Mouse (Mus musculus) embryonic fibroblast, embryonic 13.5 days (primary cell): ENCODE results near the gene Olfr813. TPM values are rescaled to one million over a fixed set of nuclear protein-coding genes. Genes with fewer than 3 reads are reported as not detected.
"Not testable (repeated sequence)": the region's sequence is repeated elsewhere in the genome, so short reads cannot be mapped to it uniquely, and the experiment has no call there.

Experiments
- H3K27ac ChIP-seq: 2 replicates; pipeline ENCODE4 v1.5.1; 2012; ENCODE audit warnings: low read length, control low read depth, inconsistent platforms; ENCODE audit not compliant: insufficient read depth
- H3K4me1 ChIP-seq: 2 replicates; pipeline ENCODE4 v1.6.1; 2011; ENCODE audit warnings: low read length; ENCODE audit not compliant: control insufficient read depth, insufficient read depth
- H3K4me3 ChIP-seq: 2 replicates; pipeline ENCODE4 v1.5.1; 2011; ENCODE audit warnings: mild to moderate bottlenecking, control low read depth, low read length; ENCODE audit not compliant: insufficient read depth
- CTCF ChIP-seq: IDR thresholded peaks from 2 replicates; pipeline ENCODE4 v1.5.1; 2011; ENCODE audit warnings: mild to moderate bottlenecking, control low read depth, low read length, moderate library complexity, borderline replicate concordance; ENCODE audit not compliant: insufficient read depth
- POLR2A ChIP-seq: IDR thresholded peaks from 2 replicates; pipeline ENCODE4 v1.6.1; 2011; ENCODE audit warnings: low read depth, mild to moderate bottlenecking, control low read depth, low read length, moderate library complexity
- polyA plus RNA-seq: library from polyadenylated mRNA; stranded (reverse); fragments of >200 nt; gene quantifications from 2 replicates; pipeline ENCODE4 v1.2.4, GENCODE M21; 2011; ENCODE audit warnings: low read depth; ENCODE audit not compliant: missing spikeins, insufficient read length

The Olfr813 gene
- polyA plus RNA-seq: not detected in 2 replicates

DNA sequence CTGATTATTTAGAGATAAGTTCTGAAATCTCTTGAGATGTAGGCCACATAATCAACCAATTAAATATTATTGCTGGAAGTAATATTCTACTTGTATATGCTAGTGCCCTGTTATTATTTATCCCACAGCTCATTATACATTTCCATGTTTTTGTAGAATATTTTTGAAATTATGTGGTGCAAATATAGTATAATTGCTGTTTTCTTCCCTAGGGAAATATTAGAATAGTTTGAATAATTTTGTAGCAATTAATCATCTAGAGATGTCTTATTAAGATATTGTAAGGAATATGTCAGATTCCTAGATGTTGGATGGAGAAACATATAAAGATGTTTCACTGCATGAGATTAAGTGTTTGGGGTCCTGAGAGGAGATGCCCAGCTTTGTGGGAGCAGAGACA is at the start of gene Olfr813:
TSS of gene Olfr813 (plus strand) at position 301 of the 400 bp plus-strand sequence.
- no peak within 1 kb of the TSS for H3K4me3 ChIP-seq
- H3K4me1 ChIP-seq: no peaks in the 10 kb centered on the region
- H3K27ac ChIP-seq: no peak within 1 kb of the TSS
- TF ChIP-seq CTCF (no peak), POLR2A (no peak)

DNA sequence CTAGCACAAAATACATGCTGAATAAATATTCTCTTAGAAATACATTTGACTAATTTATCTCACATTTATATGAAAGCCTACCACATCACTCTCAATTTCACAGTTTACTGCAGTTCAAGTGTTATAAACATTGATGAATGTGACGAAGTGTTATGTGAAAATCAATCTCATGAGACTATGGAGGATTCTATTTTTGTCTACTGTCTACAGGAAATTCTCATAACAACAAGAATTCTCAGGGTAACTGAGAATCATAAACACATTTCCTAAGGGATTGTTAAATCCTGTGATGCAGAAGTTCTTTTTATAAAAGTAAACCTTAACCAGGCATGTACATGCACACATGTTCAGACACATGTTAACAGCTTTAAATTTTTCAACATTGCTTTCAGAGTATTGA is 9.2 kb upstream of the Olfr813 start, which contains the start of gene Olfr812:
TSS of gene Olfr812 (minus strand) at position 101 of the 400 bp plus-strand sequence.
- no peak for TF ChIP-seq POLR2A
- TF ChIP-seq CTCF: no peak
- H3K4me3 ChIP-seq: no peak within 1 kb of the TSS
- no peak within 1 kb of the TSS for H3K27ac ChIP-seq
- H3K4me1 ChIP-seq: no peaks in the 10 kb centered on the region

GRCm38 (mm10) chr10:129847343-129847742 is 7.8 kb upstream of the Olfr813 start:
- Histone ChIP-seq H3K4me1 (no peaks in the 10 kb centered on the region), H3K27ac (no peak overlapping the region), H3K4me3 (no peak overlapping the region)
- no peak for TF ChIP-seq POLR2A
- TF ChIP-seq CTCF: no peak

- not testable (repeated sequence) for H3K27ac ChIP-seq, H3K4me3 ChIP-seq, H3K4me1 ChIP-seq
Observed at GRCm38 (mm10) chr10:129879751-129880150, 24.6 kb downstream of the Olfr813 start, which contains the start of gene Olfr814. Gene Olfr814, minus strand, starts transcription at chr10:129879851.

- not testable (repeated sequence) for H3K4me3 ChIP-seq, H3K27ac ChIP-seq, H3K4me1 ChIP-seq
Observed at GRCm38 (mm10) chr10:129885496-129885895, 30.3 kb downstream of the Olfr813 start.

DNA sequence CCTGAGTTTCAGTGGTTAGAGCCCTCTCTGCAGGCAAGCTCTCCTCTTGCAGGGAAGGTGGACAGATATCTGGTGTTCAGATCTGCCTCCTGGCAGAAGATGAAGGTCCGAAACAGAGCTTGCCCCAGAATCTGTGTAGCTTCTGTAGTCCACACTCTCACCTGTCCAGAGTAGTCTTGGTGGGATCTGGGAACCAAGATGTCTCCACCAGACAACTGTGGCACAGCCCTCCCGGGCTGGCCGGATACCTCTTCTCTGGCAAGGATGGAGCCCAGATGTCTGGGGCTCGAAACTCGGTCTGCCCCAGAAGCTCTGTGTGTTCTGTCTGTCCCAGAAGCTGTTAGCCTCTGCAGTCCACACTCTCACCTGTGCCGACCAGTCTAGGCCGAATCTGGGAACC is 30.8 kb downstream of the Olfr813 start:
- Histone ChIP-seq H3K4me3 (no peak overlapping the region), H3K4me1 (no peaks in the 10 kb centered on the region), H3K27ac (no peak overlapping the region)
- TF ChIP-seq CTCF (no peak), POLR2A (no peak)

DNA sequence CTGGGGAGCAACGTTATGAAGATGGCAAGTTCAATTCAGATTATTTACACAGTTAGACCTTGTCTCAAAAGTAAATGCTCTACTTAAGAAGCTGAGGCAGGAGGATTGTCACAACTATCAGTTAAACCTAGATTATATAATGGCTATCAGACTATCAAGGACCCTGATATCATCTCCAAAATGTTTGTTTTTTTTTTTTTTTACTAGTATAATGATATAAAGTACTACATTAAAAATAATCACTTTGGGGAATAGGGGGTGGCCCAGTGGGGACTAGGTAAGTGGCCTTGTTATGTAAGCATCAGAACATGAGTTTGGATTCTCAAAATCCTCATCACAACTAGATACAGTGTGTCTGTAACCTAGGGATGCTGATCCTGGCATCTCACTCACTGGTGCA is 50.6 kb downstream of the Olfr813 start, which contains the start of gene Olfr815:
TSS of gene Olfr815 (minus strand) at position 101 of the 400 bp plus-strand sequence.
- H3K4me3 ChIP-seq, H3K27ac ChIP-seq, H3K4me1 ChIP-seq: not testable (repeated sequence)

Other genes with a start within 250 kb of the Olfr813 start
- gene Olfr796, start 242.8 kb upstream of the Olfr813 start, polyA plus RNA-seq: not detected in 2 replicates
- not detected in 2 replicates for gene Olfr798, start 227.4 kb upstream of the Olfr813 start, polyA plus RNA-seq
- not detected in 2 replicates for gene Olfr799, start 217.9 kb upstream of the Olfr813 start, polyA plus RNA-seq
- gene Olfr800, start 197.7 kb upstream of the Olfr813 start, polyA plus RNA-seq: not detected in 2 replicates
- not detected in 2 replicates for gene Olfr801, start 181.5 kb upstream of the Olfr813 start, polyA plus RNA-seq
- not detected in 2 replicates for gene Olfr802, start 167.2 kb upstream of the Olfr813 start, polyA plus RNA-seq
- not detected in 2 replicates for gene Olfr803, start 161.1 kb upstream of the Olfr813 start, polyA plus RNA-seq
- gene Olfr804, start 152.2 kb upstream of the Olfr813 start, polyA plus RNA-seq: not detected in 2 replicates
- gene Olfr805, start 126.0 kb upstream of the Olfr813 start, polyA plus RNA-seq: not detected in 2 replicates
- gene Olfr806, start 113.4 kb upstream of the Olfr813 start, polyA plus RNA-seq: not detected in 2 replicates
- gene Olfr807, start 97.6 kb upstream of the Olfr813 start, polyA plus RNA-seq: not detected in 2 replicates
- not detected in 2 replicates for gene Olfr808, start 89.9 kb upstream of the Olfr813 start, polyA plus RNA-seq
- gene Olfr809, start 80.7 kb upstream of the Olfr813 start, polyA plus RNA-seq: not detected in 2 replicates
- not detected in 2 replicates for gene Olfr810, start 60.5 kb upstream of the Olfr813 start, polyA plus RNA-seq
- gene Olfr811, start 51.0 kb upstream of the Olfr813 start, polyA plus RNA-seq: not detected in 2 replicates
- gene Olfr812, start 9.3 kb upstream of the Olfr813 start, polyA plus RNA-seq: not detected in 2 replicates
- not detected in 2 replicates for gene Olfr814, start 24.5 kb downstream of the Olfr813 start, polyA plus RNA-seq
- gene Olfr815, start 50.5 kb downstream of the Olfr813 start, polyA plus RNA-seq: not detected in 2 replicates
- gene Olfr816, start 60.2 kb downstream of the Olfr813 start, polyA plus RNA-seq: not detected in 2 replicates
- not detected in 2 replicates for gene Olfr818, start 93.7 kb downstream of the Olfr813 start, polyA plus RNA-seq
- not detected in 2 replicates for gene Olfr819, start 111.9 kb downstream of the Olfr813 start, polyA plus RNA-seq
- gene Olfr247, start 120.8 kb downstream of the Olfr813 start, polyA plus RNA-seq: not detected in 2 replicates
- gene Gm10310, start 129.7 kb downstream of the Olfr813 start, polyA plus RNA-seq: not detected in 2 replicates
- gene Olfr820, start 157.3 kb downstream of the Olfr813 start, polyA plus RNA-seq: not detected in 2 replicates
- not detected in 2 replicates for gene Olfr821, start 175.0 kb downstream of the Olfr813 start, polyA plus RNA-seq
- gene Olfr822, start 215.8 kb downstream of the Olfr813 start, polyA plus RNA-seq: not detected in 2 replicates